Mouse (Mus musculus): ENCODE results near the gene Cd4.
"Not testable (repeated sequence)": the region's sequence is repeated elsewhere in the genome, so short reads cannot be mapped to it uniquely, and the experiment has no call there.

The Cd4 gene

GRCm38 (mm10) chr6:124915942-124916694 is 28.1 kb upstream of the Cd4 start:
- no peak for DNase-seq (ENCODE audit: low read depth, low spot score)

DNA sequence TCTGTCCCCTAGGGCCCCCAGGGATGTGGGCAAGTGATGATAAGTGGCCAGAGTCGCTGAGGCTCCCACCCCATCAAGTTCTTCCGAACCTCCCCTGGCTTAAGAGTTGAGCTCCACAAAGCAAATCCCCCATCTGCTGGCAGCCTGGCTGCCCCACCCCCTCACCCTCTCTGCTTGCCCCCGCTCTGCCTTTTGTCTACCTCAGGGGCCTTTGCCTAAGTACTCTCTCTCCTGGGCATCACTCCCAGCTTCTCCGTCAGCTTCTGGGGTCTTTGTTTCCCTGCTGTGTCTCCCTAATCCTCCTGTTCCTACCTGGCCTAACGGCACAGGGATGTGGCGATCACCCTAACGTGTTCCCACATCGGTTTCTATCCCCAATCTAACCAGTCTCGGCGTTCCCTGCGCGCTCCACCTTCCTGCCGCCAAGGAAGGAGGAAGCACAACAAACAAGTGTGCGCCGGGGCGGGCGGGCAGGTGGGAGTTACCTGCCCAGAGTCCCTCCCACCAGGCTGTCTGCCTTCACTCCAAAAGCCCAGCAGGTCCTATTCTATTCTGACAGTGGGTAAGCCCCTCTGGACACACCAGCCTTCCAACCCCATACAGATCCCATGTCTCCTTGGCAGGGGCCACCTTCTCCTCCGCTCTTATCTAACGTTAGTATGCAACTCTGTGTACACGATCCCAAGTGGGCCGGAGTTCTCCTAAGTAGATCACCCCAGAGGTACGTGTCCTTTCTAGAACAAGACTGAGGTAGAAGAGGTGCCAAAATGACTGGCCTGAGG is 27.3 kb upstream of the Cd4 start:
- DNase-seq (ENCODE audit: low read depth, low spot score), result no peak

- DNase-seq (ENCODE audit: low read depth, low spot score), result no peak
Observed at GRCm38 (mm10) chr6:124914511-124914910, 26.5 kb upstream of the Cd4 start.

GRCm38 (mm10) chr6:124913721-124914285 is 25.8 kb upstream of the Cd4 start:
- no peak for DNase-seq (ENCODE audit: low read depth, low spot score)

DNA sequence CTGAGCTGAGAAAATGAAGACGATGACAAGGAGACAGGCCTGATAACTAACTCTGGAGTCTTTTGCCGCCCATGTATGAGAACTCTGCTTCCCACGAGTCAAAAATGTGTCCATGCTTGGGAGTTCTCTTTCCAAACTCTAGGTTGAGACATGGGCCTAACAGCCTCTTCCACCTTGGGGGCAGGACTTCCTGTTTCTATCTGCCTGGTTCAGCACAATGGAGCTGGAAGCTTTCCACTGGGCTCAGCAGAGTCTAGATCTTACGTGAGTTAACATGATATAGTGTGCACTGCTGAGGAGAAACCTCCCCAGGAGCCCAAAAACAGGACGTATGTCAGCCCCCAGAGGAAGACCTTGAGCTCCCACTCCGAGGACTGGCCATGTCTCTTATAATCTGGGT is 25.2 kb upstream of the Cd4 start:
- DNase-seq (ENCODE audit: low read depth, low spot score), result no peak

DNA sequence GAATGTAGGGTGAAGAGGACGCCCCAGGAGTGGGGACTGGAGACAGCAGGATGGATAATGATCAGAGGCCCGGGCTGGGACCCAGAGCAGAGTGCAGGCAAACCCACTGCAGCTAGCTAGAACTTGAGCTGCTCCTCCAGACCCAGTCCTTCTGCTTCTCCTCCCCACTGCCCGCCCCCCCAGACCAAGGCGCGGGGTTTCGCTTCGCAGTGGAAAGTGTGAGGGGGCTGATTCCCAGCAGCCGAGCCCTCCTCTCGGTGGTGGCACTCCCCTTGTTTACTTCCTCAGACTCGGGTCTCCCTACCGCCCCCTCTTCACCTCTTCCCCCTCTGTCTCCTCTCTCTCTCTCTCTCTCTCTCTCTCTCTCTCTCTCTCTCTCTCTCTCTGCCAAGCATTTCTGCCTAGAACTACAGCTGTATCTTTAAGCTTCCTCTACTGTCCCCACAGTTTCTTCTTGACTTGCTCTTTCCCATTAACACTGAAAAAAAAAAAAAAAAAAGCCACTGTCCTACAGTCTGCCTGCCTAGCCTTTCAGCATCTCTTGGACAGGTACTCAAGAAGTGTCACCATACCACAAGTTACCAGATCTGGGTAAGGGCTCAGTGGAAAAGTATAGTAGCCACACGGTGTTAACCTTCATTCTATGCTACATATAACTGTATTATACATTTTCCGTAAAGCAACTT is 23.7 kb upstream of the Cd4 start, which contains the start of gene Lag3:
Gene Lag3 (minus strand): TSS at position 173 of the 686 bp plus-strand sequence.
- DNase-seq (ENCODE audit: low read depth, low spot score), result no peak

- DNase-seq (ENCODE audit: low read depth, low spot score), result no peak
Observed at GRCm38 (mm10) chr6:124910032-124910431, 22.0 kb upstream of the Cd4 start.

GRCm38 (mm10) chr6:124907767-124908166 is 19.7 kb upstream of the Cd4 start:
- DNase-seq (ENCODE audit: low read depth, low spot score), result no peak

GRCm38 (mm10) chr6:124904991-124905860 is 17.2 kb upstream of the Cd4 start:
- no peak for DNase-seq (ENCODE audit: low read depth, low spot score)

- peak; percentile 87 for DNase-seq (ENCODE audit: low read depth, low spot score)
Observed at GRCm38 (mm10) chr6:124904161-124904981, 16.4 kb upstream of the Cd4 start.

- peak; percentile 95 for DNase-seq (ENCODE audit: low read depth, low spot score)
Observed at GRCm38 (mm10) chr6:124903580-124904151, 15.6 kb upstream of the Cd4 start.

DNA sequence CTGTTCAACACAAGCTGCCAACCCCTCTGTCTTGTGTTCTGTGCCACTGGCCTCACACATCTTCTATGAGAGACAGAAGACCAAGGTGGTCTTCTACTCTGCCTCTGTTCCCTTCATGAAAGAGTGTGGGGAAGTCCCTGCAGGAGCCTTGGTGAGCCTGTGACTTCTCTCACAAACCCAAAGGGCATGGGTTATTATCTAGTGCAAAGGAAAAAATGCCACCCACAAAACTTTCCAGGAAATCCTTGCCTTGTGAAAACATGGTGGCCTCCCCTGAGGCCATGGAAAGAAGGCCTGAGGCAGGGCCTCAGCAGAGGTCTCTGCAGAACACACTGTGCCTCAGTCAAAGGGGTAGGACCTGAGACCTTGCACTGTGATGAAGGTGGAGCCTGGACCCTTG is 13.8 kb upstream of the Cd4 start:
- no peak for DNase-seq (ENCODE audit: low read depth, low spot score)

GRCm38 (mm10) chr6:124900801-124901480 is 12.9 kb upstream of the Cd4 start:
- DNase-seq (ENCODE audit: low read depth, low spot score), result no peak

GRCm38 (mm10) chr6:124900056-124900800 is 12.2 kb upstream of the Cd4 start:
- no peak for DNase-seq (ENCODE audit: low read depth, low spot score)

- no peak for DNase-seq (ENCODE audit: low read depth, low spot score)
Observed at GRCm38 (mm10) chr6:124898359-124898758, 10.3 kb upstream of the Cd4 start.

DNA sequence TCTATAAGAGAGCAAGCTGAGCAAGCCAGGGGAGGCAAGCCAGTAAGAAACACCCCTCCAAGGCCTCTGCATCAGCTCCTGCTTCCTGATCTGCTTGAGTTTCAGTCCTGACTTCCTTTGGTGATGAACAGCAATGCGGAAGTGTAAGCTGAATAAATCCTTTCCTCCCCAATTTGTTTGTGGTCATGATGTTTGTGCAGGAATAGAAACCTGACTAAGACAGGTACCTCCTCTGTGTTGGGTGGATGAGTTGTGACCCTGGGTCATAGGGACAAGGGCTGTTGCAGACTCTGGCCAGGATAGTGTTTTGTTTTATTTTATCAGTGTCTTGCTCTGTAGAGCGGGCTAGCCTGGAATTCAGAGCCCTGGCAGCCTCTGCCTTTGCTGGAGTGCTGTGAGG is 6.1 kb upstream of the Cd4 start:
- DNase-seq (ENCODE audit: low read depth, low spot score), result not testable (repeated sequence)

DNA sequence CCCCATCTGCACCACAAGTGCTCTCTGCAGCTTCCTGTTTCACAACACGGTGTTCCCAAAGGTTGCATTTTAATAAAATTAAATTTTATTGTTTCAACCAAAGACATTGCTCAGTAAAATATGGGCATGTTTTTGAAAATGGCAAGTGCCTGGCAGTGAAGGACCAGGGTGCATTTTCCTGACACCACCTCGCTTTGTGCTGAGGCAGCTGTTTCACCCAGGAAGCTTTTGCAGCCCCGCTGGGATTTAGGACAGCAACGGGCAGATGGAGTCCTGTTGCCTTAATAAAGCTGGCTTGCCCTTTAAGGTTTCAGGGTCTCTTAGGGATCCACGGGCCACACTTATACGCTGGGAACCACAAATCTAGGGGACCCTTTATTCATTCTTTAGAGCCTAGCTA is 3.0 kb upstream of the Cd4 start:
- no peak for DNase-seq (ENCODE audit: low read depth, low spot score)

GRCm38 (mm10) chr6:124888555-124889125 is 619 bp upstream of the Cd4 start:
- DNase-seq (ENCODE audit: low read depth, low spot score), result no peak
